ENCODE assay signal across 9 mouse cellular contexts in genomic region chr12:25208670-25209332, GRCm38 (mm10).
DNase-seq lines count a peak whose midpoint lies in the region; ATAC-seq and TF ChIP-seq lines count a peak whose summit lies in the region.
"Had no signal": no experiment of that assay in that cellular context is flagged by ENCODE, and none has a peak within 500 bp of the region (broad histone marks: within the 10 kb centered on the region; RNA-seq: fewer than 3 reads in every experiment).

No protein-coding gene starts in this region.

- no peak overlapping the region for H3K4me3 ChIP-seq in heart, embryonic 12.5 days
- H3K4me3 ChIP-seq in C2C12 (ENCODE audit: insufficient read depth, poor library complexity, severe bottlenecking): no peak overlapping the region
- no peak overlapping the region for H3K4me3 ChIP-seq in embryonic facial prominence, embryonic 14.5 days (ENCODE audit: low read depth, low read length)
- H3K4me3 ChIP-seq in liver, postnatal 0 days (ENCODE audit: low read depth, low read length): no peak overlapping the region
- H3K4me3 ChIP-seq in forebrain, embryonic 15.5 days: no peak overlapping the region
- H3K4me3 ChIP-seq in midbrain, embryonic 14.5 days (replicated peaks; ENCODE audit: low read depth, low read length): no peak overlapping the region

- no peak for TF ChIP-seq CTCF in C2C12 (IDR thresholded peaks at IDR 0.05; ENCODE audit: control insufficient read depth, insufficient read depth, insufficient read length)
- no peak for TF ChIP-seq CTCF in liver, postnatal 0 days (IDR thresholded peaks at IDR 0.05; ENCODE audit: low read depth)

- DNase-seq in heart, adult 18-20 months: peak; percentile 19 to 64
- DNase-seq in embryonic facial prominence, embryonic 14.5 days (ENCODE audit: low spot score): peak; percentile 45
- DNase-seq in liver, postnatal 0 days: peak; percentile 56
- DNase-seq in spleen, postnatal 36 days (ENCODE audit: low spot score in 2 of 2): peak; percentile 85
- no peak for DNase-seq in midbrain, embryonic 14.5 days

- WGBS in heart, embryonic 12.5 days: 49% methylated on average over 11 of the region's 11 CpGs
- 25% methylated on average over 11 of the region's 11 CpGs for WGBS in embryonic facial prominence, embryonic 14.5 days
- WGBS in liver, postnatal 0 days (ENCODE audit: insufficient replicate concordance): 16% methylated on average over 11 of the region's 11 CpGs
- 52% methylated on average over 11 of the region's 11 CpGs for WGBS in forebrain, embryonic 15.5 days
- 39% methylated on average over 11 of the region's 11 CpGs for WGBS in midbrain, embryonic 14.5 days

- H3K4me1 ChIP-seq in heart, embryonic 12.5 days (replicated peaks): peaks cover 11% of the 10 kb centered on the region
- 0 out of 2 replicates have a peak, but pooled peaks cover 4% of the 10 kb centered on the region for H3K4me1 ChIP-seq in embryonic facial prominence, embryonic 14.5 days (ENCODE audit: control insufficient read depth, insufficient read depth, low read length)
- H3K4me1 ChIP-seq in liver, postnatal 0 days (ENCODE audit: insufficient read depth): peaks cover 21% of the 10 kb centered on the region
- H3K4me1 ChIP-seq in forebrain, embryonic 15.5 days: no peaks in the 10 kb centered on the region
- no peaks in the 10 kb centered on the region for H3K4me1 ChIP-seq in midbrain, embryonic 14.5 days (ENCODE audit: control insufficient read depth, insufficient read depth, low read length)

- no peaks in the 10 kb centered on the region for H3K79me3 ChIP-seq in C2C12 (ENCODE audit: low read depth)

- H3K9me3 ChIP-seq in heart, embryonic 12.5 days (replicated peaks): peaks cover 3% of the 10 kb centered on the region; the same call in 1 of the 2 replicates
- no peaks in the 10 kb centered on the region for H3K9me3 ChIP-seq in embryonic facial prominence, embryonic 14.5 days (ENCODE audit: control insufficient read depth, low read length)
- H3K9me3 ChIP-seq in liver, postnatal 0 days (ENCODE audit: low read length): 0 out of 2 replicates have a peak, but pooled peaks cover 2% of the 10 kb centered on the region
- no peaks in the 10 kb centered on the region for H3K9me3 ChIP-seq in forebrain, embryonic 15.5 days
- no peaks in the 10 kb centered on the region for H3K9me3 ChIP-seq in midbrain, embryonic 14.5 days (ENCODE audit: control insufficient read depth, low read length)

- H3ac ChIP-seq in C2C12 (ENCODE audit: control insufficient read depth, insufficient read length, low read depth): no peak overlapping the region

- H3K27ac ChIP-seq in heart, embryonic 12.5 days (ENCODE audit: poor library complexity, severe bottlenecking): no peak overlapping the region
- no peak overlapping the region for H3K27ac ChIP-seq in embryonic facial prominence, embryonic 14.5 days (replicated peaks; ENCODE audit: low read depth, low read length)
- H3K27ac ChIP-seq in liver, postnatal 0 days (ENCODE audit: low read depth): peak overlapping the region; percentile 85
- H3K27ac ChIP-seq in forebrain, embryonic 15.5 days (replicated peaks): no peak overlapping the region
- no peak overlapping the region for H3K27ac ChIP-seq in midbrain, embryonic 14.5 days (replicated peaks; ENCODE audit: low read depth, low read length)
- H3K27ac ChIP-seq: liver, embryonic 14.5 days had no signal

- no peaks in the 10 kb centered on the region for H3K36me3 ChIP-seq in heart, embryonic 12.5 days
- H3K36me3 ChIP-seq in C2C12 (ENCODE audit: control insufficient read depth, insufficient read depth): no peaks in the 10 kb centered on the region
- no peaks in the 10 kb centered on the region for H3K36me3 ChIP-seq in embryonic facial prominence, embryonic 14.5 days (ENCODE audit: control insufficient read depth, insufficient read depth, low read length)
- no peaks in the 10 kb centered on the region for H3K36me3 ChIP-seq in liver, postnatal 0 days (replicated peaks; ENCODE audit: insufficient read depth, low read length)
- H3K36me3 ChIP-seq in forebrain, embryonic 15.5 days: no peaks in the 10 kb centered on the region
- H3K36me3 ChIP-seq in midbrain, embryonic 14.5 days (ENCODE audit: control insufficient read depth, insufficient read depth, low read length): no peaks in the 10 kb centered on the region

- H3K27me3 ChIP-seq in heart, embryonic 12.5 days (replicated peaks): no peaks in the 10 kb centered on the region
- no peaks in the 10 kb centered on the region for H3K27me3 ChIP-seq in C2C12 (ENCODE audit: control insufficient read depth, insufficient read depth, insufficient read length)
- no peaks in the 10 kb centered on the region for H3K27me3 ChIP-seq in embryonic facial prominence, embryonic 14.5 days (replicated peaks; ENCODE audit: control insufficient read depth, insufficient read depth, low read length)
- no peaks in the 10 kb centered on the region for H3K27me3 ChIP-seq in liver, postnatal 0 days (ENCODE audit: insufficient read depth, low read length)
- no peaks in the 10 kb centered on the region for H3K27me3 ChIP-seq in forebrain, embryonic 15.5 days
- H3K27me3 ChIP-seq in midbrain, embryonic 14.5 days (ENCODE audit: control insufficient read depth, insufficient read depth, low read length): no peaks in the 10 kb centered on the region

- no peak overlapping the region for H3K4me2 ChIP-seq in heart, embryonic 12.5 days
- no peak overlapping the region for H3K4me2 ChIP-seq in embryonic facial prominence, embryonic 14.5 days (ENCODE audit: low read depth, low read length)
- H3K4me2 ChIP-seq in liver, postnatal 0 days (ENCODE audit: low read depth, low read length): no peak overlapping the region
- H3K4me2 ChIP-seq in forebrain, embryonic 15.5 days (replicated peaks): no peak overlapping the region
- no peak overlapping the region for H3K4me2 ChIP-seq in midbrain, embryonic 14.5 days (ENCODE audit: low read length)

- no peak for TF ChIP-seq EP300 in liver, postnatal 0 days (IDR thresholded peaks at IDR 0.05; ENCODE audit: low read depth)

- ATAC-seq in heart, embryonic 12.5 days (ENCODE audit: insufficient number of reproducible peaks, low FRiP score): no peak
- ATAC-seq in embryonic facial prominence, embryonic 14.5 days (ENCODE audit: low read depth): peak; percentile 57
- ATAC-seq in liver, postnatal 0 days: peak; percentile 79
- ATAC-seq in forebrain, embryonic 15.5 days (replicated peaks): no peak
- no peak for ATAC-seq in midbrain, embryonic 14.5 days (ENCODE audit: low FRiP score, low TSS enrichment)

- no peak overlapping the region for H3K9ac ChIP-seq in heart, embryonic 12.5 days
- no peak overlapping the region for H3K9ac ChIP-seq in embryonic facial prominence, embryonic 14.5 days (ENCODE audit: low read depth, low read length)
- 0 out of 2 replicates have a peak overlapping the region, but pooled peaks have one; percentile 21 for H3K9ac ChIP-seq in liver, postnatal 0 days (replicated peaks)
- no peak overlapping the region for H3K9ac ChIP-seq in forebrain, embryonic 15.5 days (replicated peaks)
- H3K9ac ChIP-seq in midbrain, embryonic 14.5 days (replicated peaks; ENCODE audit: low read length): no peak overlapping the region
- H3K9ac ChIP-seq: liver, embryonic 14.5 days had no signal

- no peaks in the 10 kb centered on the region for H3K79me2 ChIP-seq in C2C12 (ENCODE audit: control insufficient read depth, insufficient read depth)

TF ChIP-seq in C2C12, 6 proteins besides CTCF, POLR2A, EP300 and RAD21:
- TF ChIP-seq USF1 (IDR thresholded peaks at IDR 0.05; ENCODE audit: low read depth) (no peak), MAX (IDR thresholded peaks at IDR 0.05) (no peak), FOSL1 (IDR thresholded peaks at IDR 0.05; ENCODE audit: insufficient read depth, low read length, poor library complexity, severe bottlenecking) (no peak), MYOD1 (IDR thresholded peaks at IDR 0.05; ENCODE audit: control insufficient read depth, insufficient read length, low read depth) (peak; percentile 74)

Comparison
In these comparisons a context has a peak if more than half of its experiments do, and no peak if none do; other contexts are left out.
1. ATAC-seq: peak in embryonic facial prominence, embryonic 14.5 days (single experiment) and liver, postnatal 0 days (single experiment); none in heart, embryonic 12.5 days (single experiment), forebrain, embryonic 15.5 days (single experiment) and midbrain, embryonic 14.5 days (single experiment).